ENCODE assay signal across 10 mouse cellular contexts in genomic region chr4:57064830-57065229, GRCm38 (mm10).
A peak's percentile ranks its signal among the peaks of the same experiment; 100 is the strongest.
DNase-seq lines count a peak whose midpoint lies in the region; ATAC-seq lines count a peak whose summit lies in the region.
"Had no signal": no experiment of that assay in that cellular context is flagged by ENCODE, and none has a peak within 500 bp of the region (broad histone marks: within the 10 kb centered on the region; RNA-seq: fewer than 3 reads in every experiment).

No protein-coding gene starts in this region.

- no peak for ATAC-seq in embryonic facial prominence, embryonic 13.5 days (ENCODE audit: insufficient number of reproducible peaks, insufficient read depth, low FRiP score, low TSS enrichment, low read depth)
- ATAC-seq in liver, embryonic 13.5 days (ENCODE audit: low read depth), result peak; percentile 47
- peak; percentile 39; the same call in 1 of the 2 replicates for ATAC-seq in stomach, embryonic 15.5 days (ENCODE audit: insufficient read depth, low FRiP score, low read depth)
- ATAC-seq in frontal cortex, adult (ENCODE audit: low TSS enrichment), result no peak

- no peaks in the 10 kb centered on the region for H3K27me3 ChIP-seq in embryonic facial prominence, embryonic 13.5 days
- no peaks in the 10 kb centered on the region for H3K27me3 ChIP-seq in liver, embryonic 13.5 days
- H3K27me3 ChIP-seq in stomach, embryonic 15.5 days (replicated peaks), result no peaks in the 10 kb centered on the region

- peak; percentile 18 for DNase-seq in kidney, postnatal 10 days
- no peak for DNase-seq in kidney, postnatal 14 days
- no peak for DNase-seq in liver, embryonic 13.5 days
- no peak for DNase-seq in frontal cortex, postnatal 10 days (ENCODE audit: low spot score in 2 of 2)
- DNase-seq in frontal cortex, postnatal 14 days (ENCODE audit: low spot score in 2 of 2), result no peak

- no peaks in the 10 kb centered on the region for H3K9me3 ChIP-seq in embryonic facial prominence, embryonic 13.5 days
- no peaks in the 10 kb centered on the region for H3K9me3 ChIP-seq in liver, embryonic 13.5 days (replicated peaks)
- no peaks in the 10 kb centered on the region for H3K9me3 ChIP-seq in stomach, embryonic 15.5 days
- H3K9me3 ChIP-seq: megakaryocyte, embryonic 14.5 days had no signal

- H3K4me3 ChIP-seq in embryonic facial prominence, embryonic 13.5 days, result no peak overlapping the region
- no peak overlapping the region for H3K4me3 ChIP-seq in liver, embryonic 13.5 days (replicated peaks)
- H3K4me3 ChIP-seq in stomach, embryonic 15.5 days (replicated peaks), result no peak overlapping the region
- H3K4me3 ChIP-seq: left cerebral cortex, adult 2 months had no signal

- H3K9ac ChIP-seq in embryonic facial prominence, embryonic 13.5 days, result no peak overlapping the region
- no peak overlapping the region for H3K9ac ChIP-seq in liver, embryonic 13.5 days
- H3K9ac ChIP-seq in stomach, embryonic 15.5 days, result no peak overlapping the region

- no peaks in the 10 kb centered on the region for H3K36me3 ChIP-seq in embryonic facial prominence, embryonic 13.5 days
- no peaks in the 10 kb centered on the region for H3K36me3 ChIP-seq in liver, embryonic 13.5 days
- H3K36me3 ChIP-seq in stomach, embryonic 15.5 days, result no peaks in the 10 kb centered on the region

- WGBS in embryonic facial prominence, embryonic 13.5 days, result 15% methylated on average over 2 of the region's 2 CpGs
- 36% methylated on average over 2 of the region's 2 CpGs for WGBS in liver, embryonic 13.5 days (ENCODE audit: insufficient replicate concordance)
- 29% methylated on average over 2 of the region's 2 CpGs for WGBS in stomach, embryonic 15.5 days

- H3K27ac ChIP-seq in embryonic facial prominence, embryonic 13.5 days, result peak overlapping the region; percentile 28; the same call in 1 of the 2 replicates
- peak overlapping the region; percentile 51 for H3K27ac ChIP-seq in liver, embryonic 13.5 days
- H3K27ac ChIP-seq in stomach, embryonic 15.5 days, result no peak overlapping the region
- H3K27ac ChIP-seq: left cerebral cortex, adult 2 months had no signal

- H3K4me2 ChIP-seq in embryonic facial prominence, embryonic 13.5 days, result no peak overlapping the region
- 0 out of 2 replicates have a peak overlapping the region, but pooled peaks have one; percentile 13 for H3K4me2 ChIP-seq in liver, embryonic 13.5 days
- no peak overlapping the region for H3K4me2 ChIP-seq in stomach, embryonic 15.5 days

- H3K4me1 ChIP-seq in embryonic facial prominence, embryonic 13.5 days, result peaks cover 45% of the 10 kb centered on the region
- peaks cover 11% of the 10 kb centered on the region for H3K4me1 ChIP-seq in liver, embryonic 13.5 days (replicated peaks)
- H3K4me1 ChIP-seq in stomach, embryonic 15.5 days, result 0 out of 2 replicates have a peak, but pooled peaks cover 4% of the 10 kb centered on the region

Comparison
In these comparisons a context has a peak if more than half of its experiments do, and no peak if none do; other contexts are left out.
1. ATAC-seq: peak in liver, embryonic 13.5 days (single experiment) and stomach, embryonic 15.5 days (single experiment); none in embryonic facial prominence, embryonic 13.5 days (single experiment) and frontal cortex, adult (single experiment).